Mouse (Mus musculus): ENCODE results near the gene Col4a2.

DNA sequence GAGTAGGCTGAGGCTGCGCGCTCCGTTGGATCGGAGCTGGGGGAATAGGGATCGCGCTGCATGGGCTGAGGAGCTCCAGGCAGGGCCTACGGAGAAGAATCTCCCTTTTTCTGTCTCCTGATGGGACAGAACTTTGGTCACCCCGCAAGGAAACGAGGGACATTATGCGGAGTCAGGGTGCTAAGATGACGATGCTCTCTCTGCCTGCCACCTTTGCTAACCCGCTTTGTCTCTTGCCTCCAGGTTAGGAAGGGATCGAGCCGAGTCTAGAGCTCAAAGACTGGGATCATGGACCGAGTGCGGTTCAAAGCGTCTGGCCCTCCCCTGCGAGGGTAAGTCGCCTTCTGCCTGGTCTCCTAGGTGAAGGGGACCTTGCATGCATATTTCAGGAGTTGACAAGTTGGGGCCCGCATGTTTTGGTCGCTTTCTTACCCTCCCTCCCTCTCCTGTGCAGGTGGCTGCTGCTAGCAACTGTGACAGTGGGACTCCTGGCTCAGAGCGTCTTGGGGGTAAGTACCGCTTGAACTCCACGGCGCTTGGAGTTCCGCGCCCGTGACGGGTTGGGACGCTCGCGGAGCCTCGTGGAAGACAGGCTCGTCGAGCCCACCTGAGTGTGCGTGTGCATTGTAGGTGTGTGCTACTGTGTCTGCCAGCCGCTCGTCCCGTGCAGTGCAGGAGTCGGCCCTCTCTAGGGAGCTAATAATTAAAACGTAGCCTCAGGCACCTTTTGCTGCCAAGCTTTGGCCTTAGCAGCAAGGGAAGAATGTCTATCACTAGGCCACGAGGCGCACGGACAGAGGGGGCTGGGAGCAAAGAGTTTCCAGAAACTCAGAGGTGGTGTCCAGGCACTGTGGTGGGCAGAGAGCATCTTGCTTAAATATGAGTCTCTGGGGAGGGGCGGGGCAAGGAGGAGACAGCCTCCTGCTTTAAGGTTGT is 839 bp downstream of the Col4a2 start:
- TF ChIP-seq CTCF (IDR thresholded peaks at IDR 0.05; ENCODE audit: borderline replicate concordance, extremely low read depth, insufficient read depth, insufficient read length) (no peak), POLR2A (IDR thresholded peaks at IDR 0.05; ENCODE audit: borderline replicate concordance, extremely low read depth, insufficient read depth, insufficient read length, poor library complexity, severe bottlenecking) (no peak)

Measured in brain, embryonic 14.5 days (tissue).